Mouse (Mus musculus): ENCODE results near the gene Lrp2. TPM values are rescaled to one million over a fixed set of nuclear protein-coding genes. Genes with fewer than 3 reads are reported as not detected.

Lrp2 gene
- total and polyA plus RNA-seq, 2 experiments from 2014 or later = 0.46 to 3.9 TPM

DNA sequence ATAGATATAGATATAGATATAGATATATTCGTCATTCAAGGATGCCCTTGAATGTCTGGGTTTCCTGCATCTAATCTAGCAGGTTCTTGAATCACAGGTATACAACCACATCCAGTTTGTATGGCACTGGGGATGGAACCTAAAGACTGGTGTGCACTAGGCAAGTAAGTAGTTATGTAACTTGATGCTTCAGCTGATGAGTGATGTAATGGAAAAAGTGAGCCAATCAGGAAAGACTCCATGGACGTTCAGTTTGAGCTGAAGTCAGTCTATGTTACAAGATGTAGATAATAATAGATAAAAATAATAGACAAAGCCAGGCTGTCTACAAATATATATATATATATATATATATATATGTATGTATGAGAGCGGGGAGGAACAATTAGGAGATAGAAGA is 11.6 kb downstream of the Lrp2 start:
- Histone ChIP-seq H3K4me3 (ENCODE audit: low read length) (no peak overlapping the region), H3K27me3 (ENCODE audit: insufficient read depth, low read length) (no peaks in the 10 kb centered on the region), H3K27ac (no peak overlapping the region), H3K9me3 (ENCODE audit: low read length) (no peaks in the 10 kb centered on the region), H3K4me2 (ENCODE audit: low read depth, low read length) (no peak overlapping the region), H3K9ac (replicated peaks; ENCODE audit: low read length) (no peak overlapping the region), H3K36me3 (ENCODE audit: insufficient read depth, low read length) (no peaks in the 10 kb centered on the region), H3K4me1 (ENCODE audit: insufficient read depth, low read length) (no peaks in the 10 kb centered on the region)
- WGBS = 77% methylated on average over 3 of the region's 3 CpGs
- no peak for TF ChIP-seq CTCF (IDR thresholded peaks at IDR 0.05; ENCODE audit: low read depth)
- DNase-seq (ENCODE audit: low spot score) (no peak), ATAC-seq (no peak)

DNA sequence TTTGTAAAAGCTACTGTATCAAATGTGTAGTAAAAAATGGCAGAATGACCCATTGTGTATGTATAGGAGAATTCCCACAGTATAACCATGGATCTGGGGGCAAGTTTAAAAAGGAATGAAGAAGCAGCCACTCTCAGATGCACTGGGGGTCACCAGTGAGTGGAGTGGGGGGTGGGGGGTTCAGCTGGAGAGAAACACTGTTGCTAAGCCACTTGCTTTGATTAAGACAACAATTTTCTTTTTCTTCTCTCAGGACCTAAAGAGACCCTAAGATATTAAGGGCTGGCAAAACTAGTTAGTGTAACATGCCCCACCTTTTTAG is 12.2 kb downstream of the Lrp2 start:
- no peak overlapping the region for H3K27ac ChIP-seq
- H3K4me3 ChIP-seq (ENCODE audit: low read length) = no peak overlapping the region
- DNase-seq (ENCODE audit: low spot score) (no peak), ATAC-seq (no peak)
- H3K27me3 ChIP-seq (ENCODE audit: insufficient read depth, low read length) = no peaks in the 10 kb centered on the region
- no peaks in the 10 kb centered on the region for H3K9me3 ChIP-seq (ENCODE audit: low read length)
- H3K4me2 ChIP-seq (ENCODE audit: low read depth, low read length) = no peak overlapping the region
- no peaks in the 10 kb centered on the region for H3K36me3 ChIP-seq (ENCODE audit: insufficient read depth, low read length)
- no peak overlapping the region for H3K9ac ChIP-seq (replicated peaks; ENCODE audit: low read length)
- no peak for TF ChIP-seq CTCF (IDR thresholded peaks at IDR 0.05; ENCODE audit: low read depth)
- no peaks in the 10 kb centered on the region for H3K4me1 ChIP-seq (ENCODE audit: insufficient read depth, low read length)

DNA sequence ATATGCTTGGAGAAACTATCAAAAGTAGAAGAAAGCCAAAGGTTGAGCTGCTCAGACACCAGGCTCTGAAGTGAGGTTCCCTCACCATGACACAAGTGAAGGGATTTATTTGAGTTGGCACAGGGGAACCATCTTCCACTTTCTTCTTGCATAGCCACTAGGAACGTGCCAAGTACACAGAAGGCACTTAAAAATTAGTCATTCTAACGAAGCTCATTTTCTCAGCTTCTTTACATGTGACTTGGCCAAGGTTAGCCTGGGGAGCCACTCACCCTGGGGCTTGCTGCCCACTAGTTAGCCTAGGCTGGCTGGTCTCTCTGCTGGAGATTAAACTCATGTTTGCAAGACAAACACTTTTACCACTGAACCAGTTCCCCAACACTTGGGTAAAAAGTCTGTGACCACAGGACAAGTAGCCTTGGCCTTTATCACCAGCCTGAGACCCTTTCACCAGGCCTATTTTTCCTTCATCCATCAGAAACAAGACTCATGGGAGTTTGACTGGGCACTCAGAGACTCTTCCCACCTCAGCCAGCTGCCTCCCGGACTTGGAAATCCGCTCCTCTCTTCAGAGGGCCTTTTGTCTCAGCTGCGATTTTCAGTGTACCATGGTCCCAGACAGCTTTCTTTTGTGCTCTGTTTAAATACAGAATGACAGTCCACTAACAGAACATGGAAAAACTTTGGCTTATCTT is 12.7 kb downstream of the Lrp2 start:
- Histone ChIP-seq H3K4me1 (ENCODE audit: insufficient read depth, low read length) (no peaks in the 10 kb centered on the region), H3K9ac (replicated peaks; ENCODE audit: low read length) (no peak overlapping the region), H3K27ac (no peak overlapping the region), H3K27me3 (ENCODE audit: insufficient read depth, low read length) (no peaks in the 10 kb centered on the region), H3K4me2 (ENCODE audit: low read depth, low read length) (no peak overlapping the region), H3K9me3 (ENCODE audit: low read length) (no peaks in the 10 kb centered on the region), H3K36me3 (ENCODE audit: insufficient read depth, low read length) (no peaks in the 10 kb centered on the region), H3K4me3 (ENCODE audit: low read length) (no peak overlapping the region)
- ATAC-seq (no peak), DNase-seq (ENCODE audit: low spot score) (peak; percentile 18)
- 44% methylated on average over 5 of the region's 5 CpGs for WGBS
- TF ChIP-seq CTCF (IDR thresholded peaks at IDR 0.05; ENCODE audit: low read depth) = no peak

DNA sequence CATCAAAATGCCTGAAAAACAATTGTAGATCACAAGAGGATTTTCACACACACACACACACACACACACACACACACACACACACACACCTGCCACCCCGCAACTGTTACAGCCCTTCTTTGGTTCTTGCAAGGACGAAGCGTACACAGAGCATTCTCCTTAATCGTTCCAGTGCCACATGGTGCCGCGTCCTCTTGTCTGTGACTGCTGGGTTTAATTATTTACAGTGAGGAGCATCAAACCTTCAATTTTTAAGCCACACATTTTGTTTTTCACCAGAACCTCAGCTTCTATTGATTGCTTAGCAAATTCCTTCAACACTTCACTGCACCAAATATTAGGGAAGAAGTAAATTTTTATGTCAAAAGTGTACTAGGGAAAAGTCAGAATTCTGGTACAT is 15.3 kb downstream of the Lrp2 start:
- no peak for DNase-seq (ENCODE audit: low spot score)
- no peaks in the 10 kb centered on the region for H3K36me3 ChIP-seq (ENCODE audit: insufficient read depth, low read length)
- no peak overlapping the region for H3K27ac ChIP-seq
- H3K9ac ChIP-seq (replicated peaks; ENCODE audit: low read length) = no peak overlapping the region
- no peak for TF ChIP-seq CTCF (IDR thresholded peaks at IDR 0.05; ENCODE audit: low read depth)
- no peak overlapping the region for H3K4me2 ChIP-seq (ENCODE audit: low read depth, low read length)
- 72% methylated on average over 6 of the region's 6 CpGs for WGBS
- no peaks in the 10 kb centered on the region for H3K9me3 ChIP-seq (ENCODE audit: low read length)
- no peak overlapping the region for H3K4me3 ChIP-seq (ENCODE audit: low read length)
- no peaks in the 10 kb centered on the region for H3K27me3 ChIP-seq (ENCODE audit: insufficient read depth, low read length)
- ATAC-seq = no peak
- no peaks in the 10 kb centered on the region for H3K4me1 ChIP-seq (ENCODE audit: insufficient read depth, low read length)

DNA sequence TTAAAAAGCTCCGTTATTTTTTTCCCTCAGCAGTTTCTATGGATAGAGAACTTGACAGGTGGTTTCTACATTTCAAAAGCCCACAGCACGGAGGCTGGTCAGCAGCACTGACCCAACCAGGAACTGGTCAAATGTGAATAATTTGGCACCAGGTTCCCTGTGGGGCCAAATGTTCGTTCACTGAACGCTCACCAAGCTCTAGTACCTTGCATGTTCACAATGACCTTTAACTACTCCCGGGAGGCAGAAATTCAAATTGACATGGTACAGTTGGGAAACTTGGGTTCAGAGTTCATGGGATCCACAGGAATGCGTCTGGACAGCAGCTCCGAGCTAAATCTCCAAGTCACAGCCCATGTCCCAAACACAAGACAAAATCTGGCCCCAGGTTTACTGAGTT is 19.6 kb downstream of the Lrp2 start:
- Histone ChIP-seq H3K4me1 (ENCODE audit: insufficient read depth, low read length) (no peaks in the 10 kb centered on the region), H3K9ac (replicated peaks; ENCODE audit: low read length) (no peak overlapping the region), H3K4me2 (ENCODE audit: low read depth, low read length) (no peak overlapping the region), H3K36me3 (ENCODE audit: insufficient read depth, low read length) (no peaks in the 10 kb centered on the region), H3K4me3 (ENCODE audit: low read length) (no peak overlapping the region), H3K27me3 (ENCODE audit: insufficient read depth, low read length) (no peaks in the 10 kb centered on the region), H3K27ac (no peak overlapping the region), H3K9me3 (ENCODE audit: low read length) (no peaks in the 10 kb centered on the region)
- WGBS = 64% methylated on average over 7 of the region's 7 CpGs
- DNase-seq (ENCODE audit: low spot score) (no peak), ATAC-seq (no peak)
- TF ChIP-seq CTCF (IDR thresholded peaks at IDR 0.05; ENCODE audit: low read depth) = no peak

DNA sequence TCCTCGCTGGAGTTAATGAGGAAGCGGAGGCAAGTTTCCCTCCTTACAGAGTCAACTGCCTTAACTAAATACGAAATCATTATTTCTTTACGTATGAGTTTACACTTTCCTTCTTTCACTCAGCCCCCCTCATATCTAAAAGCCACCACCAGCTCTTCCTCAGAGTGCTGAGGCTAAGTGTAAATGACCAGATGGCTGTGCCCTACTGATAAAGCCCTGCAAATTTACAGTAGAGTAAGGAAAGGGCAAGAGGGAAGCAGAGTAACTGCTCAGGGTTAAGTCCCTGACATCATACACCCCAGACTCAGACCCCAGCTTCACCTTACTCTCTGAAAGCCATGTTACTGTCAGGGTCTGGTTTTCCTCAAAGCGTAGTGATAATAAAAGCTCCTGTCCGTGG is 22.4 kb downstream of the Lrp2 start:
- WGBS = 86% methylated on average over 6 of the region's 6 CpGs
- ATAC-seq = no peak

DNA sequence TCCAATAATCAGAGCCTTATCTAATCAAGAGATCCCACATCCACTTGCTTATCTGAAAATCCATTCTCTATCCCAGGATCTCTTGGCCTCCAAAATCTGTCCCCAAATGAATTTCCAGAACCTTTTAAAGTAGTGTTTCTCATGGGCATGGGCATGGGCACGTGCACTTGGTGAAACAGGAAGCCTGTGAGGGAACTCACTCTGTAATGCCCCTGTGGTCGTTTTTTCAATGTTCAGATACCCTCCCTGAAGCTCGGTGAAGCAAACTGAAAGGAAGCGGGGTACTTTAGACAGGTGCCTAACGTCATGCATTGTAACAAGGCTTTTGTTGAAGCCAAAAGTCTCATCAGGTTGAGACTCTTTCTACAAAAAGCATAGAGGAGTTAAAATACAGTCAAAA is 23.1 kb downstream of the Lrp2 start:
- ATAC-seq = no peak
- H3K4me1 ChIP-seq (ENCODE audit: insufficient read depth, low read length) = no peaks in the 10 kb centered on the region
- no peak overlapping the region for H3K4me3 ChIP-seq (ENCODE audit: low read length)
- H3K27ac ChIP-seq = no peak overlapping the region
- H3K9ac ChIP-seq (replicated peaks; ENCODE audit: low read length) = no peak overlapping the region
- no peaks in the 10 kb centered on the region for H3K9me3 ChIP-seq (ENCODE audit: low read length)
- TF ChIP-seq CTCF (IDR thresholded peaks at IDR 0.05; ENCODE audit: low read depth) = no peak
- no peak for DNase-seq (ENCODE audit: low spot score)
- H3K27me3 ChIP-seq (ENCODE audit: insufficient read depth, low read length) = no peaks in the 10 kb centered on the region
- WGBS = 77% methylated on average over 5 of the region's 5 CpGs
- no peaks in the 10 kb centered on the region for H3K36me3 ChIP-seq (ENCODE audit: insufficient read depth, low read length)
- no peak overlapping the region for H3K4me2 ChIP-seq (ENCODE audit: low read depth, low read length)

More for the DNA sequence above, 22.4 kb downstream of the Lrp2 start:
- H3K4me3 ChIP-seq (ENCODE audit: low read length) = no peak overlapping the region
- H3K4me2 ChIP-seq (ENCODE audit: low read depth, low read length) = no peak overlapping the region
- DNase-seq (ENCODE audit: low spot score) = no peak
- H3K9ac ChIP-seq (replicated peaks; ENCODE audit: low read length) = no peak overlapping the region
- H3K27ac ChIP-seq = no peak overlapping the region
- H3K27me3 ChIP-seq (ENCODE audit: insufficient read depth, low read length) = no peaks in the 10 kb centered on the region
- no peaks in the 10 kb centered on the region for H3K9me3 ChIP-seq (ENCODE audit: low read length)
- H3K4me1 ChIP-seq (ENCODE audit: insufficient read depth, low read length) = no peaks in the 10 kb centered on the region
- no peaks in the 10 kb centered on the region for H3K36me3 ChIP-seq (ENCODE audit: insufficient read depth, low read length)
- no peak for TF ChIP-seq CTCF (IDR thresholded peaks at IDR 0.05; ENCODE audit: low read depth)

Measured in hindbrain, postnatal 0 days (tissue).